Mouse (Mus musculus) thymus, adult 2 months (tissue): ENCODE results near the gene Ifi211. TPM values are rescaled to one million over a fixed set of nuclear protein-coding genes. Genes with fewer than 3 reads are reported as not detected.
"Not testable (repeated sequence)": the region's sequence is repeated elsewhere in the genome, so short reads cannot be mapped to it uniquely, and the experiment has no call there.

ENCODE experiments used
- DNase-seq: peaks from one replicate; pipeline ENCODE4 v3.0.0; 2021
- H3K27ac ChIP-seq: fragments of 200-500 bp; 2 replicates; pipeline ENCODE4 v1.5.1; 2012; ENCODE audit warnings: low read length, control low read depth; ENCODE audit not compliant: control insufficient read depth, insufficient read depth
- H3K27me3 ChIP-seq: fragments of 200-500 bp; 2 replicates; pipeline ENCODE4 v1.6.1; 2012; ENCODE audit warnings: mild to moderate bottlenecking, low read length, moderate library complexity, mixed read lengths; ENCODE audit not compliant: control insufficient read depth, insufficient read depth
- H3K36me3 ChIP-seq: fragments of 200-500 bp; 2 replicates; pipeline ENCODE4 v1.6.1; 2012; ENCODE audit warnings: mild to moderate bottlenecking, low read length, moderate library complexity; ENCODE audit not compliant: control insufficient read depth, insufficient read depth
- H3K4me1 ChIP-seq: fragments of 200-500 bp; replicated peaks from 2 replicates; pipeline ENCODE4 v1.6.1; 2012; ENCODE audit warnings: low read length; ENCODE audit not compliant: control insufficient read depth, insufficient read depth
- H3K4me3 ChIP-seq: fragments of 200-500 bp; 2 replicates; pipeline ENCODE4 v1.5.1; 2012; ENCODE audit warnings: mild to moderate bottlenecking, low read length, control low read depth, moderate library complexity; ENCODE audit not compliant: control insufficient read depth, insufficient read depth
- CTCF ChIP-seq: fragments of 200-500 bp; IDR thresholded peaks from 2 replicates; pipeline ENCODE4 v1.5.1; 2012; ENCODE audit warnings: mild to moderate bottlenecking, control low read depth, low read length, moderate library complexity, borderline replicate concordance; ENCODE audit not compliant: control insufficient read depth, poor library complexity, insufficient read depth; ENCODE audit errors: extremely low read depth
- POLR2A ChIP-seq: fragments of 200-500 bp; IDR thresholded peaks from 2 replicates; pipeline ENCODE4 v1.6.1; 2012; ENCODE audit warnings: mild to moderate bottlenecking, low read length, control low read depth, moderate library complexity; ENCODE audit not compliant: control insufficient read depth, poor library complexity, insufficient read depth; ENCODE audit errors: extremely low read depth
- WGBS: fragments of 180-500 bp; shearing (Covaris S2); methylation state at CpG from one replicate; pipeline ENCODE4 v1.1.7; 2018; 5-methylcytosine and 5-hydroxymethylcytosine counted together
- polyA plus RNA-seq: library from polyadenylated mRNA; depleted of rRNA; stranded (reverse); fragments of >200 nt; gene quantifications from 2 replicates; pipeline ENCODE4 v1.2.3, GENCODE M21; 2012

Ifi211 gene
- polyA plus RNA-seq, 1 experiment, result 2.8 TPM

- H3K4me3 ChIP-seq, H3K4me1 ChIP-seq, DNase-seq, H3K27me3 ChIP-seq, H3K36me3 ChIP-seq: not testable (repeated sequence)
- H3K27ac ChIP-seq, result peak overlapping the region; percentile 80; the same call in 1 of the 2 replicates
- 3% methylated on average over 2 of the region's 2 CpGs for WGBS
Observed at GRCm38 (mm10) chr1:173941522-173941921, 28.7 kb upstream of the Ifi211 start.

- DNase-seq, H3K27me3 ChIP-seq, H3K4me1 ChIP-seq, H3K4me3 ChIP-seq, H3K36me3 ChIP-seq, H3K27ac ChIP-seq: not testable (repeated sequence)
- 80% methylated on average over 3 of the region's 3 CpGs for WGBS
Observed at GRCm38 (mm10) chr1:173919279-173919678, 6.4 kb upstream of the Ifi211 start.

GRCm38 (mm10) chr1:173914559-173914958, 1.7 kb upstream of the Ifi211 start:
- WGBS, result 80% methylated on average over 2 of the region's 2 CpGs
- no peak overlapping the region for H3K4me3 ChIP-seq
- H3K27me3 ChIP-seq, result no peaks in the 10 kb centered on the region
- DNase-seq, result no peak
- no peak for TF ChIP-seq CTCF
- no peak for TF ChIP-seq POLR2A
- H3K27ac ChIP-seq, result no peak overlapping the region
- no peaks in the 10 kb centered on the region for H3K36me3 ChIP-seq
- H3K4me1 ChIP-seq, result no peaks in the 10 kb centered on the region; the same call in 1 of the 2 replicates

DNA sequence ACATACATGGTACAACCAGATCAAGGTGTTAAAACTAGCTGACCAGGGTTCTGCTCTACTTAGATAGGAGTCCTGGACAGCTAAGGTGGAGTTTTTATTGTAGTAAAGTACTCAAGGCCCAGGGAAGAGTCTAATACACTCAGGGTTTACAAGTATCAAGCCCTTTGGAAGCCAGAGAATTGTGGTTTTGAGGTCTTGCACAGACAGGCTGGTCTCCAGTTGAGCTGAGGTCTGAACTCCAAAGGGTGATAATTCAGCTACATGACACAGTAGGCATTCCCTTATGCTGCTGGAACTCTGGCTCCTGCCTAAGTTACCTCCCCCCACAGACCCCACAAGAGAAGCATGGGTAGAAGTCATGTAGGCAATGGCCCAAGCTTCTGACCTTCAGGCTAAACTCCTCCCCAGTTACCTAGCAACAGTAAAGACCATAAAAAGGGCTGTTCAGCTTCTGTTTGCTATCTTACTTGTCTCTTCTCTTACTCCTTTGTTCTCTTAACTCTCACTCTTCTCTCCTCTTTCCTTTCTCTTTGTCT, 478 bp upstream of the Ifi211 start:
- H3K36me3 ChIP-seq, H3K4me1 ChIP-seq, H3K4me3 ChIP-seq, H3K27me3 ChIP-seq, DNase-seq, H3K27ac ChIP-seq: not testable (repeated sequence)

- H3K27me3 ChIP-seq, result no peaks in the 10 kb centered on the region
- WGBS, result 96% methylated on average over 2 of the region's 2 CpGs
- no peaks in the 10 kb centered on the region for H3K36me3 ChIP-seq
- no peak overlapping the region for H3K27ac ChIP-seq
- H3K4me1 ChIP-seq, result no peaks in the 10 kb centered on the region; the same call in 1 of the 2 replicates
- TF ChIP-seq POLR2A, result no peak
- TF ChIP-seq CTCF, result no peak
- no peak for DNase-seq
- no peak overlapping the region for H3K4me3 ChIP-seq
Observed at GRCm38 (mm10) chr1:173911808-173912464, 910 bp downstream of the Ifi211 start.

DNA sequence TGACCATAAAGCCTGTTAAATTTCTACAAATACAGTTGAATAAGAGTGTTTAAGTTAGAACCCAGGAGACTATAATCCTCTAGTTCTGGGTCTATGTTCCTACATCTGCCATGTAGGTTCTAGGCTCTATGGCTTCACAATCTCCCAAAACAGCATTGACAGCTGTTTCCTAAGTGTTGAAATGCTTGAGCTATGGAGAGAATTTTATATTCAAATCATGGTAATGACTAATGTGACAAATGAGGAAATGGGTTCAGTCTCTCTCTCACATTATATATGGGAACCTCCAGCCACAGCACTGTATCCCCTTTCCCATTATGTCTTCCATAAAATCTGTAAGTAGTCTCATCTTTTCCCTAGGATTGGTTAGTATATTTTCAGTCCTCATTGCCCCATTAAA, 4.5 kb downstream of the Ifi211 start:
- not testable (repeated sequence) for H3K27me3 ChIP-seq, DNase-seq

GRCm38 (mm10) chr1:173905885-173906284, 7.0 kb downstream of the Ifi211 start:
- not testable (repeated sequence) for DNase-seq, H3K4me3 ChIP-seq, H3K27ac ChIP-seq, H3K27me3 ChIP-seq, H3K4me1 ChIP-seq, H3K36me3 ChIP-seq
- WGBS, result 93% methylated on average over 4 of the region's 4 CpGs

More for the DNA sequence above, 4.5 kb downstream of the Ifi211 start:
- H3K36me3 ChIP-seq, H3K4me3 ChIP-seq, H3K4me1 ChIP-seq, H3K27ac ChIP-seq: not testable (repeated sequence)

DNA sequence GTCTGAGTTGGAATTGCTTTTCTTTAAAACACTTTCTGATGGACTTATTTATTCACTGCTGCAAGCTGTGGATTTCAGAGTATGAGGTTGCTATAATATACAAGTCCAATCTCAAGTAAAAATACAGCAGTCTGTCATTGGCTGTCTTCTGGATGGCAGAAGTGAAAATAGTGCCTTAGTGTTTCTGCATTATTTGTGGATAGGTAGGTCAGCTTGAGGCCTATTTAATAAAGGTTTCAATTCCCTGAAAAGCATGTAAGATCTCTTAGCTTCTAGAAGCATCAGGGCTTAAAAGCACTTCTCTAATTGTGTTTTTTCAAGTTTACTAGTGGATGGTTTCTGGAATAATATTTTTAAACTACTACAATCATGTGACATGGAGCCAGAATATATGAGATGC, 23.1 kb downstream of the Ifi211 start:
- H3K36me3 ChIP-seq, DNase-seq: not testable (repeated sequence)

GRCm38 (mm10) chr1:173887026-173887787, 25.6 kb downstream of the Ifi211 start:
- H3K4me3 ChIP-seq, DNase-seq, H3K4me1 ChIP-seq, H3K27me3 ChIP-seq, H3K36me3 ChIP-seq, H3K27ac ChIP-seq: not testable (repeated sequence)
- WGBS, result 17% methylated on average over 1 of the region's 2 CpGs

More for the DNA sequence above, 23.1 kb downstream of the Ifi211 start:
- not testable (repeated sequence) for H3K27me3 ChIP-seq, H3K4me3 ChIP-seq, H3K4me1 ChIP-seq, H3K27ac ChIP-seq

GRCm38 (mm10) chr1:173880004-173880666, 32.7 kb downstream of the Ifi211 start:
- not testable (repeated sequence) for H3K4me3 ChIP-seq, H3K27me3 ChIP-seq, H3K4me1 ChIP-seq, H3K36me3 ChIP-seq
- 16% methylated on average over 3 of the region's 3 CpGs for WGBS
- DNase-seq, result peak; percentile 23
- peak overlapping the region; percentile 31; the same call in 1 of the 2 replicates for H3K27ac ChIP-seq
